Mouse (Mus musculus): ENCODE measurements around the gene Magix. TPM values are rescaled to one million over a fixed set of nuclear protein-coding genes. Genes with fewer than 3 reads are reported as not detected.

Gene Magix
- total RNA-seq, 2 experiments from 2014 or later = 4.4 to 6.4 TPM

- DNase-seq = no peak
- intact Hi-C loops (cut with DNase I; ENCODE audit: low total_unique reads) = no loop called here
Measured at GRCm38 (mm10) chrX:7678986-7679385, 2.1 kb downstream of the Magix start.

GRCm38 (mm10) chrX:7675001-7675380 is 6.1 kb downstream of the Magix start:
- no peak for DNase-seq
- intact Hi-C loops (cut with DNase I; ENCODE audit: low total_unique reads) = no loop called here

- intact Hi-C loops (cut with DNase I; ENCODE audit: low total_unique reads) = no loop called here
- DNase-seq = no peak
Measured at GRCm38 (mm10) chrX:7674284-7675000, 6.6 kb downstream of the Magix start.

- intact Hi-C loops (cut with DNase I; ENCODE audit: low total_unique reads) = no loop called here
- no peak for DNase-seq
Measured at GRCm38 (mm10) chrX:7673578-7674281, 7.3 kb downstream of the Magix start.

GRCm38 (mm10) chrX:7672739-7673138 is 8.3 kb downstream of the Magix start:
- intact Hi-C loops (cut with DNase I; ENCODE audit: low total_unique reads) = no loop called here

GRCm38 (mm10) chrX:7670921-7671623 is 10.0 kb downstream of the Magix start, which contains the start of gene Plp2:
Plp2 (minus strand) TSS chrX:7671390.
- intact Hi-C loops (cut with DNase I; ENCODE audit: low total_unique reads) = no loop called here
- peak; percentile 36 for DNase-seq

More at GRCm38 (mm10) chrX:7672739-7673138, 8.3 kb downstream of the Magix start:
- DNase-seq = no peak

- DNase-seq = peak; percentile 70
- intact Hi-C loops (cut with DNase I; ENCODE audit: low total_unique reads) = no loop called here
Measured at GRCm38 (mm10) chrX:7670390-7670881, 10.6 kb downstream of the Magix start.

- no peak for DNase-seq
- intact Hi-C loops (cut with DNase I; ENCODE audit: low total_unique reads) = no loop called here
Measured at GRCm38 (mm10) chrX:7665739-7666502, 15.1 kb downstream of the Magix start.

- intact Hi-C loops (cut with DNase I; ENCODE audit: low total_unique reads) = no loop called here
- no peak for DNase-seq
Measured at GRCm38 (mm10) chrX:7664791-7665190, 16.3 kb downstream of the Magix start.

GRCm38 (mm10) chrX:7662936-7663335 is 18.1 kb downstream of the Magix start:
- intact Hi-C loops (cut with DNase I; ENCODE audit: low total_unique reads) = no loop called here

GRCm38 (mm10) chrX:7661086-7661485 is 20.0 kb downstream of the Magix start:
- intact Hi-C loops (cut with DNase I; ENCODE audit: low total_unique reads) = no loop called here
- no peak for DNase-seq

More at GRCm38 (mm10) chrX:7662936-7663335, 18.1 kb downstream of the Magix start:
- no peak for DNase-seq

GRCm38 (mm10) chrX:7658785-7659589 is 22.1 kb downstream of the Magix start:
- DNase-seq = no peak
- intact Hi-C loops (cut with DNase I; ENCODE audit: low total_unique reads) = no loop called here

- DNase-seq = peak; percentile 37
- intact Hi-C loops (cut with DNase I; ENCODE audit: low total_unique reads) = no loop called here
Measured at GRCm38 (mm10) chrX:7658031-7658784, 22.8 kb downstream of the Magix start.

- peak; percentile 60 for DNase-seq
- intact Hi-C loops (cut with DNase I; ENCODE audit: low total_unique reads) = no loop called here
Measured at GRCm38 (mm10) chrX:7657221-7657639, 23.8 kb downstream of the Magix start, which contains the start of gene Prickle3. Prickle3 (plus strand) TSS chrX:7657260.

- intact Hi-C loops (cut with DNase I; ENCODE audit: low total_unique reads) = no loop called here
- DNase-seq = peak; percentile 82
Measured at GRCm38 (mm10) chrX:7648671-7649304, 32.3 kb downstream of the Magix start.

GRCm38 (mm10) chrX:7645349-7645748 is 35.7 kb downstream of the Magix start:
- DNase-seq = peak; percentile 70
- intact Hi-C loops (cut with DNase I; ENCODE audit: low total_unique reads) = no loop called here

- DNase-seq = no peak
- intact Hi-C loops (cut with DNase I; ENCODE audit: low total_unique reads) = loop anchor here (5.0 kb wide), 1 partner anchor 47 kb away; no protein-coding TSS in a partner anchor
Measured at GRCm38 (mm10) chrX:7640785-7641184, 40.3 kb downstream of the Magix start.
